Mouse (Mus musculus) heart, adult 8-10 months (tissue): ENCODE data around the gene Radil. TPM values are rescaled to one million over a fixed set of nuclear protein-coding genes. Genes with fewer than 3 reads are reported as not detected.

ENCODE experiments used
- DNase-seq: peaks from one replicate; pipeline ENCODE4 v3.0.0; 2022; ENCODE audit warnings: low spot score
- total RNA-seq, 4 experiments: library from RNA; stranded (reverse); gene quantifications; 2 replicates each; pipeline ENCODE4 v1.2.4; 2022

Gene Radil
- total RNA-seq, 4 experiments from 2014 or later: 1.2 to 2.3 (median 1.8) TPM

GRCm38 (mm10) chr5:142448623-142449022 is 102.3 kb downstream of the Radil start:
- DNase-seq: no peak

- DNase-seq: peak; percentile 89
Measured at GRCm38 (mm10) chr5:142448076-142448475, 102.8 kb downstream of the Radil start.

DNA sequence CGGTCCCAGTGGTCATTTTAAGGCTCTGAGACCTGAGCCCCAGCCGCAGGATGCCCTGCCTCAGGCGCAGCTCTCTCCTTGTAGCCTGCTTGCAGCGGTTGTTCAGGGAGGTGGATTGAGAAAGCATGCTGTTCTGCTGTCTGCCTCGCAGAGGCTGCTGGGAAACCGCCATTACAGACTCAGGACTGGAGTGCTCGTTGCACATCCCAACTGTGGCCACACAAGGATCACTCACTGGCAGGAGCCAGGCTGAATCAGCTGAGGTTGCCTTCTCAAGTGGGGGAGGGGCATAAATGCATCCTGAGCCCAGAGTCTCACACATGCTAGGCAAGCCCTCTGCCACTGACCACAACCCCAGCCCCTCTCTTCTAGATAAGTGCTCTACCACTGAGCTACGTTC is 105.2 kb downstream of the Radil start:
- no peak for DNase-seq

- no peak for DNase-seq
Measured at GRCm38 (mm10) chr5:142444791-142445531, 105.9 kb downstream of the Radil start.

- DNase-seq: no peak
Measured at GRCm38 (mm10) chr5:142443994-142444393, 106.9 kb downstream of the Radil start.

DNA sequence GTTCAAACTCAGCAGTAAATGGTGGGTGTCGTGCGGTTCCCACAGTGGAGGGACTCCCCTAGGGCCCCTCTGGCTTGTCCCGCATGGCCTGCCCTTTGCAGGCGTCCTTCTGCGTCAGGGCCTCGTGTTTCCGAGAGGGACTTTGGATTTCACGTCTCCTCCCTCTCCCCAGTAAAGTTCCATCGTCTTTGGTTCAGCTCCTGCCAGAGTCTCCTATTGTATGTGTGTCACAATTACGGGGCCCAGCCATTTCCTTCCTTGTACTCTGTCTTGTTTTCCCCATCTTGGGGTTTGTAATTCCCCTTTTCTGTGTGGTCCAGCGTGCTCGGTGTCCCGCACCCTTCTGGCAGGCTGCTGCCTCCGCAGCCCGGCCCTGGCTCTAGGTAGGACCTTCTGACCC is 107.4 kb downstream of the Radil start:
- DNase-seq: no peak

DNA sequence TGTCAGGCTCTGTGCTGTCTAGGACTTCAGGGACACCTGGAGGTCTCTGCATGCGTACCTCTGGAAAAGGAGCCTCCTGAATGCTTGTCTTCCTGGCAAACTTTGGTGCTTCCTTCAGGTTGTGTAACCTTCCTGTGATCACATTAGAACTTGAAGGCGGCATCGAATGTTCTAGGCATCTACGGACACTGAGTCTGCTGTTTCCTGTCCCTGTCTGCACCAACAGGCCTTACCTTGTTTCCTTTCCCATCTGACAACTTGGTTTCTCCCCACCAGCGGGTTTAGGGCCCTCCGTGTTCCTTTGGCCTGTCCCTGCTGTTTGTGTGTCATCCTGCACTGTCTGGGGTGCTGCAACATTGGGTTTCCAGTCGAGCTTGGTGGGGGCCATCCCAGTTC is 108.9 kb downstream of the Radil start:
- DNase-seq: no peak

GRCm38 (mm10) chr5:142441332-142442044 is 109.4 kb downstream of the Radil start:
- no peak for DNase-seq

DNA sequence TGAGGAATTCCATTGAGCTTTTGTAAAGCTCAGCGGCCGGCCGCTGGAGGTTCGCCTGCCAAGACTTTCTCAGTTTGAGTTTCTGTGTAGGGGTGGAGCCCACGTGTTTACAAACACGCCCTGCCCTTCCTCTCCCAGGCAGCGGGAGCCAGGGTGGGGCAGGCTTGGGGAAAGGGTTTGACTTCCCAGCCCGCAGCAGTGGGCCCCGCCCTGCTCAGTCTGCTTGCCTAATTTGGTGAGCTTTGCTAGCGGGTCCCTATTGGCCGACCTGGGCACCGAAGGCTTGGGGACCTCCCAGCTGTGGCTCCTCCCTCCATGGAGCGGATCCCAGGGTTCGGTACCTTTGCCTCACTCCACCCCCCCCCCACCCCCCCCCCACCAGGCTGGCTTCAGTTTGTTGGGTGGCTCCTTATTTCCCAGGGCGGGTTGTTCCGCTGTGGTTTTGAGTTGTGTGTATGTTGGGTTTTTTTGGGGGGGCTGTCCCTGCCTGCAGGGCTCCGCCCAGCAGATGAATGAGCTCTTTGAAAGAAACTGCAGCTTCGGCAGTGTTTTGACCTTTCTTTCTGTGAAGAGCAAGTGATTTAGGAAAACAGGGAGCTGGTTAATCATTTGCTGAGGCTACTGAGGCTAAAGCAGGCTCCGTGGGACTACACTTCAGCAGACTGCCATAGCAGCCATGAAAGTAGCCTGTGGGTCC is 110.3 kb downstream of the Radil start:
- DNase-seq: peak; percentile 96

GRCm38 (mm10) chr5:142439911-142440432 is 110.9 kb downstream of the Radil start:
- no peak for DNase-seq

DNA sequence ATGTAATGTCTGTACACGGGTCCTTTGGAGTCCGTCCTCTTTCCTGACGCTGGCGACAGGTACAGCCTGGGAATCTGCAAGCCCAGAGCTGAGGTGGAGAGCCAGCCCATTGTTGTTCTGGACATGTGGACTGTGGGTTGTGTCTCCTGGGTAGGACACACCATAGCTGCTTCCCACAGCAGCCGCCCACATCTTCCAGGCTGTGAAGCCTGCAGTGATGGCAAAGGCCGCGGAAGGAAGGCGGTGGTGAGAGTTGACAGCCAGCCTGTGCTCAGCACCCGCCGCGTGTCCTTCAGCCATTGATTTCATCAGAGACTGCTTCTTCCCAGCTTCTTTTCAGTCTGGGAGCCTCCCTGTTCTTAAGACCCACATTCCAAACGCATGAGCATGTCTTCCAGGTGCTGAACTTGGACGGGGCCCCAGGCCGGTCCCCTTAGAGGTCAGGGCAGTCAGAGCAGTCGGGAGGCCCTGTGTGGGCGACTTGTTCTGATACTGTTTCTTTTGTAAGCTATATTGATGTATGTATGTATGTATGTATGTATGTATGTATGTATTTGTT is 112.4 kb downstream of the Radil start:
- no peak for DNase-seq

DNA sequence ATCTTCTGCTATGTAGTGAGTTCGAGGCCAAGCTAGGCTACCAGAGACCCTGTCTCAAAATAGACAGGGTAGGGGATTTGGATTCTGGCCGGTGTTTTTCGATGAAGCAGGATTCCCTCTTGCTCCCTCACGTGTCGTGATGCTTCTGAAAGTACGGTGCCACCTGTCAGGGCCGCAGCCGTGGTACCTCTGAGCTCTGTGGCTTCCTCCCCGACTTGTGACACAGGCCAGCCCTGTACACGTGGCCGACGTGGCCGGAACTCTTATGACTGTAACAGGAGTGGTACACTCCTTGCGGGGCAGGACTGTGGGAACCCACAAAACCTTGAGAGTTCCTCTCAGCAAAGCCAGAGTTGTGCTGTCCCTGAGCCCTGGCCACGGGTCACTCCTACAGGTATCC is 115.2 kb downstream of the Radil start:
- DNase-seq: no peak

Other genes starting within 250 kb of the Radil start
- 10 to 100 TPM; 11.8 to 16.0 (median 14.2) TPM for gene Foxk1, start 149.6 kb downstream of the Radil start, total RNA-seq
- 1 to 10 TPM; 4.5 to 8.3 (median 7.1) TPM for gene Ap5z1, start 87.2 kb downstream of the Radil start, total RNA-seq
- gene Papolb, start 21.0 kb downstream of the Radil start, total RNA-seq: under 1 TPM in 3 of 4 experiments, not detected in 1; 0.06 to 0.16 (median 0.06) TPM
- gene Mmd2, start 57.7 kb upstream of the Radil start, total RNA-seq: under 1 TPM in 3 of 4 experiments, not detected in 1; 0.08 to 0.50 (median 0.28) TPM
- 10 to 100 TPM; 35.6 to 39.5 (median 36.9) TPM for gene Wipi2, start 76.6 kb upstream of the Radil start, total RNA-seq
- gene Slc29a4, start 141.4 kb upstream of the Radil start, total RNA-seq: under 1 TPM; 0.22 to 0.40 (median 0.27) TPM